Mouse (Mus musculus) thymus, adult 2 months (tissue): Measurements from ENCODE around the gene Prkg1.

Experiments used
- CTCF ChIP-seq: fragments of 200-500 bp; IDR thresholded peaks from 2 replicates; pipeline ENCODE4 v1.5.1; 2012; ENCODE audit warnings: mild to moderate bottlenecking, control low read depth, low read length, moderate library complexity, borderline replicate concordance; ENCODE audit not compliant: control insufficient read depth, poor library complexity, insufficient read depth; ENCODE audit errors: extremely low read depth
- POLR2A ChIP-seq: fragments of 200-500 bp; IDR thresholded peaks from 2 replicates; pipeline ENCODE4 v1.6.1; 2012; ENCODE audit warnings: mild to moderate bottlenecking, low read length, control low read depth, moderate library complexity; ENCODE audit not compliant: control insufficient read depth, poor library complexity, insufficient read depth; ENCODE audit errors: extremely low read depth

DNA sequence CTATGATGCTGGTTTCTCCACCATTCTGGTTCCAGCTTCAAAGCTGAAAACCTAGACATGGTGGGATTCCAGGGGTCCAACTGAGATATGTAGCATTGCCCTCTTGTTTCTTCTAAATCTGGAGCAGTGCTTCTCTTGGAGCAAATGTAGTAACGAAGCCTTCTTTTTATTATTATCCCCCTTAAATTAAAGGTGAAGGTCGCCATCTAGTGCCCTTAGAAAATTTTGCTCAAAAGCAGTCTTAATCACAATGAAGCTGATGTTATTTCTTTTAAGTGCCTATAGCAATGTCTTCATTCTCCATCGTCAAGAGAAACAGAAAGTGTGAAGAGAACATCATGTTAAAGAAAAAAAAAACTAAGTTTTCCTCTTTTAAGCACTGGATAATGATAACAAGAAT lies 2.2 kb upstream of the Prkg1 start:
- TF ChIP-seq POLR2A = no peak
- no peak for TF ChIP-seq CTCF
